Mouse (Mus musculus) embryonic facial prominence, embryonic 15.5 days (tissue): ENCODE data around the gene Atox1. TPM values are rescaled to one million over a fixed set of nuclear protein-coding genes. Genes with fewer than 3 reads are reported as not detected.

ENCODE experiments used
- ATAC-seq: fragments of 200-750 bp; cut with Nextera tagmentation; 2 replicates; pipeline ENCODE4 v1.8.0; 2017; ENCODE audit warnings: low read depth, moderate TSS enrichment; ENCODE audit not compliant: insufficient number of reproducible peaks, low FRiP score, low TSS enrichment
- H3K27ac ChIP-seq: fragments of 300-500 bp; sonication (generic); replicated peaks from 2 replicates; pipeline ENCODE4 v1.5.1; 2015; ENCODE audit warnings: mild to moderate bottlenecking, inconsistent platforms
- H3K27me3 ChIP-seq: fragments of 300-500 bp; sonication (generic); 2 replicates; pipeline ENCODE4 v1.6.1; 2015; ENCODE audit warnings: inconsistent platforms
- H3K36me3 ChIP-seq: fragments of 300-500 bp; sonication (generic); 2 replicates; pipeline ENCODE4 v1.6.1; 2015; ENCODE audit warnings: mild to moderate bottlenecking, inconsistent platforms
- H3K4me1 ChIP-seq: fragments of 300-500 bp; sonication (generic); 2 replicates; pipeline ENCODE4 v1.6.1; 2015; ENCODE audit warnings: inconsistent platforms
- H3K4me2 ChIP-seq: fragments of 300-500 bp; sonication (generic); replicated peaks from 2 replicates; pipeline ENCODE4 v1.6.1; 2015; ENCODE audit warnings: mild to moderate bottlenecking, inconsistent platforms
- H3K4me3 ChIP-seq: fragments of 300-500 bp; sonication (generic); replicated peaks from 2 replicates; pipeline ENCODE4 v1.5.1; 2015; ENCODE audit warnings: mild to moderate bottlenecking, inconsistent platforms
- H3K9ac ChIP-seq: fragments of 300-500 bp; sonication (generic); 2 replicates; pipeline ENCODE4 v1.6.1; 2015; ENCODE audit warnings: inconsistent platforms
- H3K9me3 ChIP-seq: fragments of 300-500 bp; sonication (generic); replicated peaks from 2 replicates; pipeline ENCODE4 v1.6.1; 2016; ENCODE audit warnings: inconsistent platforms
- WGBS: fragments of 180-500 bp; shearing (Covaris S2); methylation state at CpG from one replicate; pipeline ENCODE4 v1.1.7; 2015; 5-methylcytosine and 5-hydroxymethylcytosine counted together
- microRNA-seq: library from miRNA; unstranded; fragments of <30 nt; microRNA quantifications from one replicate; pipeline ENCODE4, GENCODE M21; 2016; ENCODE audit warnings: borderline number of aligned reads
- polyA plus RNA-seq: library from polyadenylated mRNA; unstranded; fragments of >200 nt; fragmentation: Nextera tagmentation; extraction: Ambion mirVana; gene quantifications from 2 replicates; pipeline ENCODE4 v1.2.1, GENCODE M21; 2015

Atox1 gene
- polyA plus RNA-seq, 1 experiment from 2014 or later = 541 TPM

- Histone ChIP-seq H3K27ac (no peak overlapping the region), H3K36me3 (peaks cover 71% of the 10 kb centered on the region), H3K9me3 (no peaks in the 10 kb centered on the region), H3K4me3 (no peak overlapping the region), H3K4me1 (peaks cover 6% of the 10 kb centered on the region; the same call in 1 of the 2 replicates), H3K4me2 (no peak overlapping the region), H3K9ac (no peak overlapping the region), H3K27me3 (no peaks in the 10 kb centered on the region)
- ATAC-seq = no peak
- 83% methylated on average over 2 of the region's 2 CpGs for WGBS
Measured at GRCm38 (mm10) chr11:55397036-55397435, 64.0 kb downstream of the Atox1 start.

Small RNA genes within 50 kb of the gene (microRNA-seq; reads per million reads assigned to microRNA genes)
- not detected for gene Mir7652

Other genes starting within 250 kb of the Atox1 start
- gene Fat2, start 124.7 kb downstream of the Atox1 start, polyA plus RNA-seq = 1.1 and 1.6 TPM in 2 replicates
- 3,074 and 3,219 TPM in 2 replicates for gene Sparc, start 38.1 kb downstream of the Atox1 start, polyA plus RNA-seq
- gene G3bp1, start 8.4 kb upstream of the Atox1 start, polyA plus RNA-seq = 150 and 160 TPM in 2 replicates
- not detected in 2 replicates for gene Glra1, start 147.0 kb upstream of the Atox1 start, polyA plus RNA-seq